Mouse (Mus musculus) left cerebral cortex, postnatal 4 days (tissue): ENCODE measurements around the gene Ttc4. TPM values are rescaled to one million over a fixed set of nuclear protein-coding genes. Genes with fewer than 3 reads are reported as not detected.
A peak's percentile ranks its signal among the peaks of the same experiment; 100 is the strongest.

Source experiments
- DNase-seq: peaks from one replicate; pipeline ENCODE4 v3.0.0-alpha.2; 2022
- intact Hi-C: fragments of 180-260 bp; cut with DNase I; formaldehyde crosslinking; loops from one replicate; pipeline ENCODE4 v1.15.1; 2025
- total RNA-seq, 2 experiments: library from RNA; stranded (reverse); gene quantifications; 2 replicates each; pipeline ENCODE4 v1.2.3; 2021

The Ttc4 gene
- total RNA-seq, 2 experiments from 2014 or later, result 57.4 to 62.1 TPM

DNA sequence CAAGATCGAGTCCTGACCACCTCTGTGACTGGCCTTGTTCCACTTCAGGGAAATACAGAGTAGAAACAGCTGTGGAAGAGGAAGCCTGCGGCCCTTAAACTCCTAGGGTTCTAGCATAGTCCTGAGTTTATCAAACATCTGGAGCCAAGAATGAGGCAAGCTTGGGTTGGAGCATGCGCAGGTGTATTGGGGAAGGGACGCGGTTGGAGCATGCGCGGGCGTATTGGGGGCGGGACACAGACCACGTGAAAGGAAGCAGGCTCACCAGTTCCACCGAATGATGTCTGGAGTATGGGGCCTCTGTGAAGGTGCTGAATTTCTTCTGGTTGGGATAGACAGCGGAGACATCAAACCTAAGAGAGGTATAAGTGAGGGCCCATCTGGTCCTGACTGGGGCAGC, 63.1 kb downstream of the Ttc4 start:
- intact Hi-C loops, result loop anchor here (5.0 to 10.0 kb wide), 2 partner anchors 92 to 219 kb away; no protein-coding TSS in a partner anchor

DNA sequence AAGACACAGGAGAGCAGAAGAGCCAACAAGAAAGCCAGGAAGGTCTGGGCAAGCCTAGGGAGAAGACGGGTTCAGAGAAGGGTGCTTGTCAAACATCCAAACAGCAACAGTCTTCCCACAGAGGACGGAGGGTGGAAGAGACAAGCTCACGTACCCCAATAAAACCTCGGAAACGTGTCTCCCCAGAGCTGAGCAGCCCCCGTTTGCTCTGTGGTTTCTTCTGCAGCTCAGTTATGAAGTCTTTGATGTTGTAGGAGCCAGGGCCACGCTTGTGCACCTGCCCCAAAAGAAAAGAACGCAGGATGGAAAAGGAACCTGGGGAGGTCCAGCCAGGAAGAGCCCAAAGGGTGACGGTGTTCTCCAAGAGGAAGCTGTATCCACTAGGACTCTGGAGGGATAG, 63.9 kb downstream of the Ttc4 start:
- DNase-seq, result no peak
- intact Hi-C loops, result loop anchor here (5.0 to 10.0 kb wide), 3 partner anchors 92 to 547 kb away; no protein-coding TSS in a partner anchor

More for the DNA sequence above, 63.1 kb downstream of the Ttc4 start:
- no peak for DNase-seq

DNA sequence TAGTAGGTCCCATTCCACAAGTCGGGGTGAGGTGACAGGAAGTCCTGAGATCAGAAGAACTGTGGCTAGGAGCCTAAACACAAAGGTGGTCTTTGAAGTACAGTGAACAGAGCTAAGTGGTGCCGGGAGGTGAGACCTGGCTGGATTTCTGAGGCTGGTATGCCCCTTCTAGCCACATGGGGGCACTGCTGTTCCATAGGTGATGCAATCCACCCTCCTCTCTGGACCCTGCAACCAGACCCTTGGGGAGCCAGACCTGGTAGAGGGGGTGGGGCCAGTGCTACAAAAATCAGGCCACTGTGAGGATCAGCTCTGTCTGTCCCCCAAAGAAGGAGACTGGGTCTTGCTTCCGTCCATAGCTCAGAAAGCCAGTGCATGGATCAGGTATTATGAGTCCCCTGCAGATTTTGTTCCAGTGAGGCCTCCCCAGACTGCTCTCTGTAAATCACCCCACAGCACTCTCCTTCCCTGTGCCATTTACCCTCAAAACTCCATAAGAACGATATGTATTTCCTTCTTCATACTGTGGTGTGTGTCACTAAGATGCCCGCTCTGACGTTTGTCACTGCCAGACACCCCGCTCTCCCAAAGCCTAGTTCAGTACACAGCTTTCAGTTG, 64.5 kb downstream of the Ttc4 start:
- intact Hi-C loops, result loop anchor here (5.0 to 10.0 kb wide), 2 partner anchors 221 to 548 kb away; no protein-coding TSS in a partner anchor
- peak; percentile 82 for DNase-seq

DNA sequence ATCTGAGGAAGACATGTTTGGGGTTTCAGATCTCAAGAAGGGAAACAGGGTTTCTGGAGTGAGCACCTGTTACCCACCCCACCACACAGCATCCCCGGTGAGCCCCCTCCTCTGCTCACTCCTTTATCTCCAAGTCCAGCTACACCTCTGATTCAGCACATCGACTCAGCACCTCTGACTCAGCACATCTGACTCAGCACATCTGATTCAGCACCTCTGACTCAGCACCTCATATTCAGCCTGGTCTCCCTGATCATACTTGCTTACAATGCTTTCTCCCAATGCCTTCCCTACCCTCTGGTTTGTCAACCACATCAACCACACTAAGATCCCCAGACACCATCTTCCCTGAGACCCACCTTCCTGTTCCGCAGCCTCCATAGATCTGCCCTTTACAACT, 65.2 kb downstream of the Ttc4 start:
- intact Hi-C loops, result loop anchor here (5.0 to 10.0 kb wide), 2 partner anchors 221 to 549 kb away; no protein-coding TSS in a partner anchor
- no peak for DNase-seq

DNA sequence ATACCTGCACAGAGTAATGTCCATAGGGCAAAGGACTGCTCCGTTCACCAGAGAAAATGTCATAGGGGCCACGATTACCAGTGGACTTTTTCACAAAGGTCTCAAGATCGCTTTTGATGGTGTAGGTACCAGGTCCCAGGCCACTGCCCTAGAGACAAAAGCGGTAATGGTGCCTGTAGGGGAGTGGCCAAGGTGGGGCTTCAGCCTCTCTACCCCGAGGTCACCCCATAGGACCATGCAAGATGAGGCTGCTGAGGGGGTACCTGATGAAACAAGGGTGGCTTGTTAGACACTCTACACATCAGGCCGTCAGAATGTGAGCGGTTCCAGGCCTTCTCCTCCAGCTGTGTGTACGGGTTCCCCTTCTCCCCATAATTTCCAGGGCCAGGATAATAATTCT, 65.6 kb downstream of the Ttc4 start:
- DNase-seq, result no peak
- intact Hi-C loops, result loop anchor here (5.0 to 10.0 kb wide), 2 partner anchors 222 to 549 kb away; no protein-coding TSS in a partner anchor

Other genes starting within 250 kb of the Ttc4 start
- 1 to 10 TPM; 4.4 to 5.3 TPM for gene Pcsk9, start 214.6 kb downstream of the Ttc4 start, total RNA-seq
- gene Bsnd, start 186.7 kb downstream of the Ttc4 start, total RNA-seq, result not detected
- gene Dhcr24, start 117.9 kb downstream of the Ttc4 start, total RNA-seq, result 100 to 1,000 TPM; 143 to 145 TPM
- under 1 TPM in 1 of 2 experiments, not detected in 1; 0.22 TPM for gene Lexm, start 61.7 kb downstream of the Ttc4 start, total RNA-seq
- 1 to 10 TPM; 1.6 to 1.9 TPM for gene Ttc22, start 56.5 kb downstream of the Ttc4 start, total RNA-seq
- 1 to 10 TPM; 6.0 to 9.2 TPM for gene Pars2, start 27.9 kb downstream of the Ttc4 start, total RNA-seq
- gene Mroh7, start 52.0 kb upstream of the Ttc4 start, total RNA-seq, result 1 to 10 TPM; 1.3 to 1.6 TPM
- not detected for gene Fam151a, start 54.9 kb upstream of the Ttc4 start, total RNA-seq
- gene Acot11, start 126.1 kb upstream of the Ttc4 start, total RNA-seq, result 1 to 10 TPM; 3.7 to 3.8 TPM
- 100 to 1,000 TPM; 146 to 149 TPM for gene Ssbp3, start 231.8 kb upstream of the Ttc4 start, total RNA-seq